Mouse (Mus musculus) layer of hippocampus, adult 11-12 months (tissue): ENCODE data around the gene Hist3h2ba.

Experiments used
- DNase-seq: peaks from one replicate; pipeline ENCODE4 v3.0.0; 2022; ENCODE audit warnings: low spot score

Hist3h2ba gene

DNA sequence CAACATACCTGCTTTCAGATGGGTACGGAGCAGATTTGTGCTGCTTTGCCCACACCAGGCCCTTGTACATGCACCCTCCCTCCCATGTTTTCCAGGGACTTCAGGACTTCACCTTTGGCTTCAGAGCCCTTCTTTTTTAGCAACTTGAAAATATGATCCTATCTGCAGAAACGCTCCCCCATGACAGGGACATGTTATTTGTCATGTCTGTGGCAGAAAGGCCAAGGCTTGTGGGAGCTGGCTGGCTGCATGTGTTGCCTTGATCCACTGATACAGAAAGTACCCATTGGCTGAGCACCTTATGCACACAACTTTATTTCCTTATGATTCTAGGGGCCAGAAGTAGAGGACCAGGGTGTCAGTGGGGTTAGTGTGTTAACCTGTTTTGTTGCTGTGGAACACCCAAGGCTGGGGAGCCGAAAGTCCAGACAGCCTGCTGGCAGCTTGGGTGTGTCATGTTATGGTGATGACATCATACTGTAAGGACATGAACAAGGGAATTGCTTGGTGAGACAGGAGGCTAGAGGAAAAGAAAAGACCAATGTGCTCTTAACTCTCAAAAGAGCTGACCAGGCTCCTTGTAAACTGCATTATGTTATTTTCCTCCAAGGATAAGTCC, 36.7 kb downstream of the Hist3h2ba start:
- DNase-seq = no peak

DNA sequence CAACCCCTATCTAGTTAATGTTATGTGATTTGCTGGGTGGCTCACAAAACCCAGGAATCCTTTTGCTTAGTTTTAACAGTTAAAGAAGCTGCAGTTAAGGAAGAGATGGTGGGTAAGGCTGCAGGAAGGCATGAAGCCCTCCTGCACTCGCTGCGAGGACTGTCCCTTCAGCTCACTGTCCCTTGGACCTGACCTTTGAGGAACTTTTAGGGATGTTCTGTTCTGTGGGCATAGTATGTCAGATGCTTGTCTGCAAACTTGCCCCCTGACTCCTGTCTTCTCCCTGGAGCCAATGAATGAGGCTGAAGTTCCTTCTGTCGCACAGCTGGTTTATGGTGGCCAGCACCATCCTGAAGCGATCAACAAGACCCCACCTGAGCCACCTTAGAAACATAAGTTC, 40.4 kb downstream of the Hist3h2ba start:
- DNase-seq = no peak

DNA sequence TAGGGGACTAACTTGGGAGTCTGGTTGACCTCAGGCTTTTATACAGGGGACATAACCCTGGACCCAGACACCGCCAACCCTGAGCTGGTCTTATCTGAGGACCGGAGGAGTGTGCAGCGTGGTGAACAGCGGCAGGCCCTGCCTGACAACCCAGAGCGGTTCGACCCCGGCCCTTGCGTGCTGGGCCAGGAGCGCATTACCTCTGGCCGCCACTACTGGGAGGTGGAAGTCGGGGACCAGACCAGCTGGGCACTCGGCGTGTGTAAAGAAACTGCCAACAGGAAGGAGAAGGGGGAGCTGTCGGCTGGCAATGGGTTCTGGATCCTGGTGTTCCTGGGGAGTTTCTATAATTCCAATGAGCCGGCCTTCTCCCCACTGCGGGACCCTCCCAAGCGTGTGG, 41.4 kb downstream of the Hist3h2ba start:
- DNase-seq = no peak

DNA sequence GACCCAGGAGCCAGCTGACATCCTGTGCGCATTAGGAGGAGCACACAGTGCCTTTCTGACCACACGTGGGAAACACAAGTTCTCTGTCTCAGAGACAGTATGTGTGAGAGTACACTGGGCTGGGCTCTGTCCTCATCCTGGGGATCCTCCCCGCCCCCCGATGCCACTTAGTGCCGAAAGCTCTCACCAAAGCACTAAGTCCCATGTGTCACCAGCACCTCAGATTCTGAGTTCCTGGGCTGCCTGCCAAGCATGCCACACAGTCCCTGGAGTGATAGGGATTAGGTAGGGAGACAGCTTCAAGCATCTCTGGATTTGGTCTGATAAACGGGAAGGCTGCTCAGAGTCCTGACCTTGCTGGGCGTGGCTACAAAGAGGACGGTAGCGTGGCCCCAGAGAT, 42.1 kb downstream of the Hist3h2ba start:
- no peak for DNase-seq

DNA sequence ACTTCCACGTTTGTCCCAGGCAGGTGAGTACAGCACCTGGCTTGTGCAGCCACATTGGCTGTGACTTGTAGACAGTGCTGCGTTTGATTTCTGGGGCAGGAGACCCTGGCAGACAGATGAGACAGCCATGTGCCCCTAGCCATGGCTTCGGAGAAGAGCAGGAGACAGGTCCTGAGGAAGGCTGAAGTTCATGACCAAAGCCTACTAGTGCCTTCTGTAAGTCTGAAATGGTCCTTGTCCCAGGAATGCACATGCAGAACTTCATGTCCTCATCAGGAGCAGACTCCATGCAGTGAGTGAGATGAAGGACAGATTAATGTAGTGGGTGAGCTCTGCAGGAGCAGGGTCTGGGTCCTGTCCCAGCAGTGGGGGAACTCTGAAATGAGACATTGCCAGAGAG, 43.2 kb downstream of the Hist3h2ba start:
- no peak for DNase-seq

DNA sequence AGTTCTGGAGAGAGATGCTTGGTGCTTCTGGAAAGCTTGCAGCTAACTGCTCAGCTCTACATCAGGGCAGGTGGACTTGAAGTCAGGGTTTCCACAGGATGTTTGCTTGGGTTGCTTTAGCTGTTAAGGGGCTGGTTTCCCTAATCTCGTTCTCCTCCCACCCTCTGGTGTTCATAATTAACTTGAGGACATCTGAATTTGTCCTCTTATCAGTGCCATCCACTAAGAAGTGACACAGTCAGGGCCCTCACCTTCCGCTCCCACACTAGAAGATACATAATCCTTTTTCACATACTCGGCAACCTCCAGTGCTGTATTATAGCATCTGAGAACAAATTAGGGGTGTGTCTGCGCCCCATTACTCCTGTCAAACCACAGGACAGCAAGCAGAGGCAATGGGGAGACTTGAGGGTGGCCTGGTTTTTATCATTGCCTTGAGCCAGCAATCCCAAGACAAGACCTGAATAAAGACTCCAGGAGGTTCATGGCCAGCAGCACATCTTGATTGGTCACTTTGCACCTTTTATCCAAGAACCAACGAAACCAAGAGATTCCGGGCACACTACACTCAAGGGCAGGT, 44.5 kb downstream of the Hist3h2ba start:
- DNase-seq = no peak

DNA sequence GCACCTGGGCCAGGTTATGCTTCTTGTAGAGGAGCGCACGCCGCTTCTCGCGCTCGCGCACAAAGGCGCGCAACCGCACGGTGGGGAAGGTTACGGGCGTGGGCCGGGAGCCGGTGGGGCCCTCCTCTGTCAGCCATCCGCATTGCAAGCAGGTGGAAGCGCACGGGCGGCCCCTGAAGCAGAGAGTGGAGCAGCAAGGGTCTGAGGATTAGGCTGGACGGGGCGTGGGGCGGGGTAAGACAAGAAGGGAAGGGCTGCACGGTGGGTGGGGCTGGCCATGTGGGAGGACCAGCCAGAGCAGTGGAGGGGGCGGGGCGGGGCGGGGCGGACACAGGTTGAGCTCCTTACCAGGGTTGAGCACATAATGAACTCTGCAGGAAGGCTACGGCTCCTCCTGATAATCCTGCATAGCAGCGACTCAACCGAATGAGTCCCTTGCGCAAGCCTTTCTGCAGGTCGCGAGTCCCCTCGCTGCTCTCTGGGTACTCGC, 45.7 kb downstream of the Hist3h2ba start:
- no peak for DNase-seq

DNA sequence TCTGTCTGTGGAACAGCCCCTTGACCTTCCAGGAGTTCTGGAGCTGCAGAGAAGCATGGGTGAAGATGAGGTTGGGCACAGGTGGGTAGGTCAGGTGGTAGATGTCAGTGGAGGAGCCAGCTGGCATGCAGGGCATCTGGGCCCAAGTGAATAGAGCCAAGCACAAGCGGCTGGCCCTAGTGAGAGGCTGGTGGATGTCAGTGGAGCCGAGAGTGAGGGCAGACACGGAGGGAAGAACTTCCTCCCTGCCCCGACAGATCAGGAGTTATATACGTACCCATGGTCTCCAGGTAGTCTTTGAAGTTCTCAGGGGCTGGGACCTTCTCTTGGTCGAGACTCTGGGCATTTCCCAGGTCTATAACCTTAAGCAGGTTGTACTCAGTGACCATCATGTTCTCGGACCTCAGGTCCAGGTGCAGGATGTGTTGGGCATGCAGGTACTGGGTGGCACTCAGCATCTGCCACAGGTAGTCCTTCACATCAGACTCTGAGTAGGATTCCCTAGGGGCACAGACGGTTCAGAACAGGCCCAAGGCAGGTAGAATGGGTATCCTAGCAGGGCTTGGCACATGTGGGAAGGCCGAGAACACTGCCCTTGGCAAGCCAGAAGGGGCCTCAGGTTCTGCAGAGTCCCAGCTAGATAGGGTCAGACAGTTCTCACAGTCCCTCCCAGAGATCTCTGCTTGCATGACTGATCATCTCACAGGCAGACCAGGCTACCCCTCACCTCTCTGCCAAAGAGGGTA, 46.5 kb downstream of the Hist3h2ba start:
- no peak for DNase-seq

DNA sequence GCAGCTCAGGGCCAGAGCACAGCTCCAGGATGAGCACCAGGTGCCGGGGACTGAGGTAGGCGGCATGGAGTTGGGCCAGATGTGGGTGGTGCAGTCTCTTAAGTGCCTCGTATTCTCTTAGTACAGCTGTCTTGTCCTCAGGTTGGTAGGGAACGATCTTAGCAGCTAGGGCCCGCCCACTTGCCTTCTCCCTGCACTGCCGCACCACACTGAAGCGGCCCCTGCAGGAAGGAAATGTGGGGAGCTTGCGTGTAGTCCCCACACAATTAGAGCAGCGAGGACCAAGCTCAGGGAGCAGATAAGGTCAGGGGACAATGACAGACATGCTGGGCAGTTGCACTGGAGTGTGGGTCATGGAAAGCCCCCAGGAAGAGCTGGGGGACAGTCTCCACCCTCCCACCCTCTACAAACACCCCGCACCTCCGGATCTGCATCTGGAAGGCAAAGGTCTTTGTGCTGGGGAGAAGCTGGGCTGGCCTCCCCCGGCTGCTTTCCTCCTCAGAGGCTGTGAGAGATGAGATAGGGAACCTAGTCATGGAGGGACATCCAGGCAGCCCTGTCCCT, 47.2 kb downstream of the Hist3h2ba start:
- no peak for DNase-seq

DNA sequence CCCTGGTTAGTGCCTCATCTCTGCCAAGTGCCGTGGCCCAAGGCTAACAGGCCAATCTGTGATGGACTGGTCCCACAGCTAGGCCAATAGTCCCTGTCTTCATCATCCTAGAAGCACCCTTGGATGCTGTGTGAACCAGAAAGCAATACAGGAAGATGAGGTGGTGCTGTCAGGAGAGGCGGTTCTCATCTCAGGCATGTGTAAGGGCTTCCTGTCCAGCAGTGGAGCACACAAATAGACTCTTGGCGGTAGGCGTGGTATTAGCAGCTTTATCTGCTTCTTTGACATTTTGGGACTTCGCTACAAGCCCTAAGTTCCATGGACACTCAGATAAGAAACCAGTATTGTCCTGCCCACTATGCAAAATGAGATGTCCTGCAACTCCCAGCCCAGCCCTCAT, 48.8 kb downstream of the Hist3h2ba start:
- no peak for DNase-seq
